Mouse (Mus musculus) heart, postnatal 36 days (tissue): ENCODE measurements around the gene Chrna1. TPM values are rescaled to one million over a fixed set of nuclear protein-coding genes. Genes with fewer than 3 reads are reported as not detected.

Source experiments
- DNase-seq, 2 experiments: peaks; one replicate each; pipeline ENCODE4 v3.0.0; 2021 to 2022
- intact Hi-C: fragments of 180-260 bp; cut with DNase I; formaldehyde crosslinking; loops from one replicate; pipeline ENCODE4 v1.15.1; 2025
- total RNA-seq, 2 experiments: library from RNA; stranded (reverse); gene quantifications; 2 replicates each; pipeline ENCODE4 v1.2.3; 2021

Gene Chrna1
- total RNA-seq, result not detected

DNA sequence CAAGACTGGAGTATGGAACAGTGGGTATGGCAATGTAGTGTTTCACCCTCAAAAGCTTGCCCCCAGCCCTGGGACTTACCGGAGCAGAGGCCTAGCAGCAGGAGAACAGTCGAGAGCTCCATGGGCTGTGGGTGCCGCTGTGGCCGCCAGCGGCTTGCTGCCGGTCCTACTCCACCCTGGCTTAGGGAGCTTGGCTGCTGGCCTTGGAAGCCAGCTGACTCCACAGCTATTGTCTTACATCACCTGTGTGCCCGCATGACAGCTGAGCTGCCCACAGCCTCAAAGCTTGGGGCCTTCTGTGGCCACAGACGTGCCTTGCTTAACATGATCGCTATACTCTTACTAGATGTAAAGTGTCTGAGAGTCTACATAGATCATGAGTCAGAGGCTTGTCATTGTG lies at the start of gene Chrna1:
Gene Chrna1, minus strand, starts transcription at position 173 of the 400 bp plus-strand sequence.
- no peak for DNase-seq
- intact Hi-C loops, result loop anchor here (5.0 to 10.0 kb wide), 4 partner anchors 167 to 1092 kb away; no protein-coding TSS in a partner anchor

- intact Hi-C loops, result no loop called here
- DNase-seq, result no peak
Measured at GRCm38 (mm10) chr2:73618486-73619052, 38.4 kb upstream of the Chrna1 start.

- no peak for DNase-seq
- intact Hi-C loops, result no loop called here
Measured at GRCm38 (mm10) chr2:73616434-73617057, 36.4 kb upstream of the Chrna1 start.

- no peak for DNase-seq
- intact Hi-C loops, result no loop called here
Measured at GRCm38 (mm10) chr2:73615456-73615855, 35.3 kb upstream of the Chrna1 start.

GRCm38 (mm10) chr2:73614303-73614702 lies 34.2 kb upstream of the Chrna1 start:
- intact Hi-C loops, result no loop called here
- no peak for DNase-seq

DNA sequence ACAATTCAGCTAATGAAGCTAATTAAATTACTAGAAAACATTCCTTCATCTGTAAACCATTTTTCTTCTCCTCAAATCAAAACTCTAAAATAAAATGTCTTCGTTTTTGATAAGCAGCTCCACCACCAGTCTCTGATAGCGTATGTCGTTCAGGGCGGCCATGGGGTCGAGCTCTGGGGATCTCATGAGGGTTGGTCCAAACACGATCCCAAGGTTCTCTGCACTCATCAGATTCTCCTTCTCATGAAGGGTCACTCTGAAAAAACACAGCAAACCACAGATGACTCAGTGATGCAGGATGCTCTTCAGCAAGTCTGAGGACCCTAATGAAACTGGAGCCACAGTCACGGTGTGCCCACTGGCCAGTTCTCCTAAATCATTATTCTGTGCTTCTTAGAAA lies 32.8 kb upstream of the Chrna1 start:
- DNase-seq, result no peak
- intact Hi-C loops, result no loop called here

DNA sequence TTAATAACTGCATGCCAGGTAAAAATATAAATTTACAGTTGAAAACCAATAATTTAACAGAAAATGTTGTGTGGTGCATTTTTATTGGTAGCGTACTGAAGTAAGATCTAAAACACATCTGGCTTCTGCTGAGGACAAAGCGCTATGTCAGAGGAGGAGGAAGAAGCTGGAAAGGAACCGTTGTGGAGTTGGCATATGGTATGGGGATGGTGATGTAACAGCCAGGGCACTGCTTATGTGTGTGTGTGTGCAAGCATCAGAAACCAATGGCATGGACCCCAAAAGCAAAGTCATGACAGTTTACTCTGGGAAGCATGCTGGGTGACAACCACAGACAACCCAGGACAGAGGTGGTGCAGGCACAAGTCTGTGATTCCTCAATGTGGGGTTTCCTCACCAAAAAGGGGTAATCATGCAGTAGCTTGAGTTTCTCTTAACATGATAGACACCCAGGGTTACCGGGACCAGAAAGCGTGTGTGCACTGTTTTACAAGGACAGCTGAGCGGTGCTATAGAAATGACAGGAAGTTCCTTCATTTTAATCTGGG lies 32.3 kb upstream of the Chrna1 start:
- intact Hi-C loops, result no loop called here
- DNase-seq, result no peak

DNA sequence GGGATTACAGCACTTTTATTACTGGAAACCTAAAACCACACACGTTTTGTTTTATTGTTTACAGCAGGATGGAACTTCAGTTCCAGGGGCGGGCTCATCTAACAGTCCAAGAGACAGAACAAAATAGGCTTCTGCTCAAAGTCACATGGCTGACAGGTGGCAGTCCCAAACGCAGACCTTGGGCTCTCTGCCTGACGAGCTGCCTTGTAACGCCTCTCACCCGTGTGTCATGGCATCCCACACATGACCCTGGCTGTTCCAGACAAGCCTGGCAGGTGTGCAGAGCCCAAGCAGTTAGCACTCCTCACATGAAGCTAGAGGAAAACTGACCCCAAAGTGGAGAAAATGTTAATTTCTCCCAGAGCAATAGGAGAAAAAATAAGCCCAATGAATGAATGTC lies 31.7 kb upstream of the Chrna1 start:
- DNase-seq, result no peak
- intact Hi-C loops, result no loop called here

GRCm38 (mm10) chr2:73609724-73610210 lies 29.6 kb upstream of the Chrna1 start:
- intact Hi-C loops, result no loop called here
- no peak for DNase-seq

GRCm38 (mm10) chr2:73609067-73609723 lies 29.1 kb upstream of the Chrna1 start:
- intact Hi-C loops, result no loop called here
- no peak for DNase-seq

GRCm38 (mm10) chr2:73608391-73608790 lies 28.3 kb upstream of the Chrna1 start:
- intact Hi-C loops, result no loop called here
- DNase-seq, result no peak

DNA sequence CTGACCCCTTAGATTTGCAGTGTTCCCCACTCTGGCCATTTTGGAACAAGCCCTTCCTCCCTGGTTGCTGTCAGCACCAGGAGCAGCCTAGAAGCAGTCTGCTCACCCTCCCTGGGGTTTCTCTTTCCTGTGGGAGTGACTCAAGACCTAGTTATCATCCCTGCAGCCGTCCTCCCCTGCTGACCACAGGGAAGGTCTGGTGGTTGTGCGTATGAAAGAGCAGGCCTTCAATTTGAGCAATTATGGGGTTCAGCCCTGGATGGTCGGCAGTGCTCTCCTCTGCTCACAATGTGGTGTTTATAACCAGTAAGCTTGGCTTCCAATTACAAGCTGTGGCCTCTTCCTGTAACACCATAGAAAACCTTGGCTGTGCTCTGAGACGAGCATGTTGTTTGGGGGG lies 27.5 kb upstream of the Chrna1 start:
- intact Hi-C loops, result no loop called here
- DNase-seq, result no peak

DNA sequence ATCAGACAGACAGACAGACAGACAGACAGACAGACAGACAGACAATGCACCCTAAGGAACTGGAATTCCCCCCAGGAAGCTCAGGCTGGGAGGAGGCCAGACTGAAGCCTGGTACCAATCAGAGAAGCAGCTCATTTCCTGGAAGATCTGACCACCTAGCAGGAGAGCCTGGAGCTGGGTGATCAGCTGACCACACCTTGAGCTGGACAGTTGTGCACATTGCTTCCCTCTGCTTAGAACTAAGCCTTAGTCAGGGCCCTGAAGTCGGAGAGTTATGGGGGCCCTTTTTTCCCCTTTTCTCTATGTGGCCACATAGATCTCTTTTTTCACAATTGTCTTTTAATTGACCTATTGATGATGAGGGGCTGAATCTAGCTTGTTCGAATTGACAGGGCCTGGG lies 27.0 kb upstream of the Chrna1 start:
- intact Hi-C loops, result no loop called here
- DNase-seq, result no peak

DNA sequence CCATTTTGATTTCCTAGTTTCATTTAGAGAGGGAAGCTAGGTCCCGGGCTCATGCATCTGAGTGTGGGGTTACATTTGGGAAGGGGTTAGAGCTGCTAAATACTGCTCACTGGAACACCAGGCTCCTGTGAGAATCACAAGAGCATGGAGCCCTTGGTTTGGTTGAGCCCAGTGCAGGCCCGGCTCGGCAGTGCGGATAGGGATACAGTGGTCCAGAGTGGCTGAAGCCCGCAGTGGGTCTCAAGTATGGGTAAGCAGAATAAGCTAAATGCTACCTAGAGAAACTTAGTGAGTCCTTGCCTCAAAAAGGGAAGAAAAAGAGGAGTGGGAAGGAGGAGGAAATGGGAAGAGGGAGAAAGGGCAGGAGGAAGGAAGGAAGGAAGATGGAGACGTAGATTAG lies 26.5 kb upstream of the Chrna1 start:
- intact Hi-C loops, result no loop called here
- DNase-seq, result no peak

GRCm38 (mm10) chr2:73605077-73605476 lies 24.9 kb upstream of the Chrna1 start:
- intact Hi-C loops, result no loop called here
- no peak for DNase-seq

- DNase-seq, result no peak
- intact Hi-C loops, result no loop called here
Measured at GRCm38 (mm10) chr2:73604579-73604978, 24.4 kb upstream of the Chrna1 start.

GRCm38 (mm10) chr2:73600650-73601049 lies 20.5 kb upstream of the Chrna1 start:
- no peak for DNase-seq
- intact Hi-C loops, result no loop called here

- no peak for DNase-seq
- intact Hi-C loops, result no loop called here
Measured at GRCm38 (mm10) chr2:73597772-73598171, 17.6 kb upstream of the Chrna1 start.

GRCm38 (mm10) chr2:73596786-73597185 lies 16.6 kb upstream of the Chrna1 start:
- intact Hi-C loops, result no loop called here
- no peak for DNase-seq

GRCm38 (mm10) chr2:73596326-73596725 lies 16.2 kb upstream of the Chrna1 start:
- DNase-seq, result no peak
- intact Hi-C loops, result no loop called here

DNA sequence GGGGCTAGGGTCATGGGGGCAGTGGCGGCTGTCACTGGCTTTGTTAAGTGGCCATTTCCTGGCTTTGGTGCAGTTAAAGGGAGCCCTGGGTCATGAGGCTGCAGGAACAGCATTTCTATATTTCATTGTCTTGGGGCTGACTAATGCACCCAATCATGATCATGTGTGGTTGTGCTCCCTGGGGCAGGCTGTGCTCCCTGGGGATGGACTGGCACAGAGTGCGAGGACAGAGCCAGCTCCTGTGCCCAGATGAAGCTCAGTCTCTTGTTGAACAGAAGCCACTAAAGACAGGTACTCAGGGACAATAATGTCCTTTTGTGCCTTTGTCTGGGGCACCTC lies 12.9 kb upstream of the Chrna1 start:
- intact Hi-C loops, result no loop called here
- DNase-seq, result no peak
